Mouse (Mus musculus): ENCODE data around the gene Trim28.

- TF ChIP-seq POLR2A (IDR thresholded peaks at IDR 0.05; ENCODE audit: low read depth, low read length), result no peak
- no peak for TF ChIP-seq CTCF (IDR thresholded peaks at IDR 0.05; ENCODE audit: extremely low read depth, insufficient read depth, insufficient read length, insufficient replicate concordance)
Measured at GRCm38 (mm10) chr7:13039181-13039580, 40.3 kb downstream of the Trim28 start.

Data from spleen, adult 2 months (tissue).